Mouse (Mus musculus): ENCODE measurements around the gene Cbl. TPM values are rescaled to one million over a fixed set of nuclear protein-coding genes. Genes with fewer than 3 reads are reported as not detected.

Gene Cbl
- polyA plus RNA-seq, 1 experiment from 2014 or later = 19.7 TPM

GRCm38 (mm10) chr9:44178811-44179210 is 55.0 kb downstream of the Cbl start:
- no peak for ATAC-seq (ENCODE audit: low read depth)
- WGBS = 98% methylated on average over 12 of the region's 12 CpGs
- Histone ChIP-seq H3K36me3 (ENCODE audit: control insufficient read depth, insufficient read depth, low read length) (no peaks in the 10 kb centered on the region), H3K4me2 (ENCODE audit: low read depth, low read length) (no peak overlapping the region), H3K4me3 (ENCODE audit: low read depth, low read length) (no peak overlapping the region), H3K27ac (ENCODE audit: low read depth, low read length) (no peak overlapping the region), H3K9ac (replicated peaks; ENCODE audit: low read depth, low read length) (no peak overlapping the region), H3K4me1 (ENCODE audit: control insufficient read depth, insufficient read depth, low read length) (no peaks in the 10 kb centered on the region), H3K9me3 (ENCODE audit: control insufficient read depth, low read length) (no peaks in the 10 kb centered on the region), H3K27me3 (ENCODE audit: control insufficient read depth, insufficient read depth, low read length) (no peaks in the 10 kb centered on the region)

GRCm38 (mm10) chr9:44178389-44178788 is 55.5 kb downstream of the Cbl start:
- Histone ChIP-seq H3K27me3 (ENCODE audit: control insufficient read depth, insufficient read depth, low read length) (no peaks in the 10 kb centered on the region), H3K4me3 (ENCODE audit: low read depth, low read length) (no peak overlapping the region), H3K4me2 (ENCODE audit: low read depth, low read length) (no peak overlapping the region), H3K9me3 (ENCODE audit: control insufficient read depth, low read length) (no peaks in the 10 kb centered on the region), H3K9ac (replicated peaks; ENCODE audit: low read depth, low read length) (no peak overlapping the region), H3K27ac (ENCODE audit: low read depth, low read length) (no peak overlapping the region), H3K4me1 (ENCODE audit: control insufficient read depth, insufficient read depth, low read length) (no peaks in the 10 kb centered on the region), H3K36me3 (ENCODE audit: control insufficient read depth, insufficient read depth, low read length) (no peaks in the 10 kb centered on the region)
- ATAC-seq (ENCODE audit: low read depth) = no peak
- WGBS = 86% methylated on average over 14 of the region's 14 CpGs

- Histone ChIP-seq H3K9ac (replicated peaks; ENCODE audit: low read depth, low read length) (no peak overlapping the region), H3K36me3 (ENCODE audit: control insufficient read depth, insufficient read depth, low read length) (no peaks in the 10 kb centered on the region), H3K4me1 (ENCODE audit: control insufficient read depth, insufficient read depth, low read length) (no peaks in the 10 kb centered on the region), H3K9me3 (ENCODE audit: control insufficient read depth, low read length) (no peaks in the 10 kb centered on the region), H3K27ac (ENCODE audit: low read depth, low read length) (no peak overlapping the region), H3K27me3 (ENCODE audit: control insufficient read depth, insufficient read depth, low read length) (no peaks in the 10 kb centered on the region), H3K4me2 (ENCODE audit: low read depth, low read length) (no peak overlapping the region), H3K4me3 (ENCODE audit: low read depth, low read length) (no peak overlapping the region)
- no peak for ATAC-seq (ENCODE audit: low read depth)
- WGBS = 89% methylated on average over 2 of the region's 2 CpGs
Measured at GRCm38 (mm10) chr9:44177405-44177804, 56.4 kb downstream of the Cbl start.

- Histone ChIP-seq H3K4me3 (ENCODE audit: low read depth, low read length) (no peak overlapping the region), H3K36me3 (ENCODE audit: control insufficient read depth, insufficient read depth, low read length) (peaks cover 12% of the 10 kb centered on the region), H3K9me3 (ENCODE audit: control insufficient read depth, low read length) (no peaks in the 10 kb centered on the region), H3K4me1 (ENCODE audit: control insufficient read depth, insufficient read depth, low read length) (no peaks in the 10 kb centered on the region), H3K9ac (replicated peaks; ENCODE audit: low read depth, low read length) (no peak overlapping the region), H3K4me2 (ENCODE audit: low read depth, low read length) (no peak overlapping the region), H3K27me3 (ENCODE audit: control insufficient read depth, insufficient read depth, low read length) (no peaks in the 10 kb centered on the region), H3K27ac (ENCODE audit: low read depth, low read length) (no peak overlapping the region)
- no peak for ATAC-seq (ENCODE audit: low read depth)
- WGBS = 91% methylated on average over 1 of the region's 1 CpGs
Measured at GRCm38 (mm10) chr9:44175957-44176356, 57.9 kb downstream of the Cbl start.

GRCm38 (mm10) chr9:44175556-44175955 is 58.3 kb downstream of the Cbl start:
- H3K27ac ChIP-seq (ENCODE audit: low read depth, low read length) = no peak overlapping the region
- ATAC-seq (ENCODE audit: low read depth) = no peak
- H3K4me3 ChIP-seq (ENCODE audit: low read depth, low read length) = no peak overlapping the region
- H3K4me2 ChIP-seq (ENCODE audit: low read depth, low read length) = no peak overlapping the region
- peaks cover 12% of the 10 kb centered on the region for H3K36me3 ChIP-seq (ENCODE audit: control insufficient read depth, insufficient read depth, low read length)
- WGBS = 85% methylated on average over 6 of the region's 6 CpGs
- H3K4me1 ChIP-seq (ENCODE audit: control insufficient read depth, insufficient read depth, low read length) = no peaks in the 10 kb centered on the region
- H3K9me3 ChIP-seq (ENCODE audit: control insufficient read depth, low read length) = no peaks in the 10 kb centered on the region
- no peaks in the 10 kb centered on the region for H3K27me3 ChIP-seq (ENCODE audit: control insufficient read depth, insufficient read depth, low read length)
- H3K9ac ChIP-seq (replicated peaks; ENCODE audit: low read depth, low read length) = no peak overlapping the region

GRCm38 (mm10) chr9:44170691-44171151 is 63.1 kb downstream of the Cbl start:
- Histone ChIP-seq H3K36me3 (ENCODE audit: control insufficient read depth, insufficient read depth, low read length) (peaks cover 27% of the 10 kb centered on the region), H3K4me1 (ENCODE audit: control insufficient read depth, insufficient read depth, low read length) (no peaks in the 10 kb centered on the region), H3K9ac (replicated peaks; ENCODE audit: low read depth, low read length) (no peak overlapping the region), H3K4me3 (ENCODE audit: low read depth, low read length) (no peak overlapping the region), H3K4me2 (ENCODE audit: low read depth, low read length) (no peak overlapping the region), H3K27ac (ENCODE audit: low read depth, low read length) (no peak overlapping the region), H3K9me3 (ENCODE audit: control insufficient read depth, low read length) (no peaks in the 10 kb centered on the region), H3K27me3 (ENCODE audit: control insufficient read depth, insufficient read depth, low read length) (no peaks in the 10 kb centered on the region)
- ATAC-seq (ENCODE audit: low read depth) = no peak
- WGBS = 85% methylated on average over 3 of the region's 3 CpGs

GRCm38 (mm10) chr9:44168931-44169330 is 64.9 kb downstream of the Cbl start:
- Histone ChIP-seq H3K4me3 (ENCODE audit: low read depth, low read length) (no peak overlapping the region), H3K36me3 (ENCODE audit: control insufficient read depth, insufficient read depth, low read length) (peaks cover 33% of the 10 kb centered on the region), H3K27ac (ENCODE audit: low read depth, low read length) (no peak overlapping the region), H3K4me2 (ENCODE audit: low read depth, low read length) (no peak overlapping the region), H3K4me1 (ENCODE audit: control insufficient read depth, insufficient read depth, low read length) (no peaks in the 10 kb centered on the region), H3K9ac (replicated peaks; ENCODE audit: low read depth, low read length) (no peak overlapping the region), H3K27me3 (ENCODE audit: control insufficient read depth, insufficient read depth, low read length) (no peaks in the 10 kb centered on the region), H3K9me3 (ENCODE audit: control insufficient read depth, low read length) (no peaks in the 10 kb centered on the region)
- WGBS = 93% methylated on average over 5 of the region's 5 CpGs
- ATAC-seq (ENCODE audit: low read depth) = no peak

GRCm38 (mm10) chr9:44159886-44160285 is 74.0 kb downstream of the Cbl start:
- Histone ChIP-seq H3K36me3 (ENCODE audit: control insufficient read depth, insufficient read depth, low read length) (peaks cover 53% of the 10 kb centered on the region), H3K9ac (replicated peaks; ENCODE audit: low read depth, low read length) (no peak overlapping the region), H3K4me2 (ENCODE audit: low read depth, low read length) (no peak overlapping the region), H3K27ac (ENCODE audit: low read depth, low read length) (no peak overlapping the region), H3K4me1 (ENCODE audit: control insufficient read depth, insufficient read depth, low read length) (no peaks in the 10 kb centered on the region), H3K9me3 (ENCODE audit: control insufficient read depth, low read length) (no peaks in the 10 kb centered on the region), H3K27me3 (ENCODE audit: control insufficient read depth, insufficient read depth, low read length) (no peaks in the 10 kb centered on the region), H3K4me3 (ENCODE audit: low read depth, low read length) (no peak overlapping the region)
- 92% methylated on average over 3 of the region's 3 CpGs for WGBS
- ATAC-seq (ENCODE audit: low read depth) = no peak

- no peaks in the 10 kb centered on the region for H3K4me1 ChIP-seq (ENCODE audit: control insufficient read depth, insufficient read depth, low read length)
- no peak overlapping the region for H3K27ac ChIP-seq (ENCODE audit: low read depth, low read length)
- no peak overlapping the region for H3K4me2 ChIP-seq (ENCODE audit: low read depth, low read length)
- 80% methylated on average over 3 of the region's 3 CpGs for WGBS
- H3K9me3 ChIP-seq (ENCODE audit: control insufficient read depth, low read length) = no peaks in the 10 kb centered on the region
- no peaks in the 10 kb centered on the region for H3K27me3 ChIP-seq (ENCODE audit: control insufficient read depth, insufficient read depth, low read length)
- no peak overlapping the region for H3K4me3 ChIP-seq (ENCODE audit: low read depth, low read length)
- no peak for ATAC-seq (ENCODE audit: low read depth)
- peaks cover 23% of the 10 kb centered on the region for H3K36me3 ChIP-seq (ENCODE audit: control insufficient read depth, insufficient read depth, low read length)
- no peak overlapping the region for H3K9ac ChIP-seq (replicated peaks; ENCODE audit: low read depth, low read length)
Measured at GRCm38 (mm10) chr9:44147290-44147689, 86.6 kb downstream of the Cbl start.

- Histone ChIP-seq H3K9me3 (ENCODE audit: control insufficient read depth, low read length) (no peaks in the 10 kb centered on the region), H3K36me3 (ENCODE audit: control insufficient read depth, insufficient read depth, low read length) (peaks cover 18% of the 10 kb centered on the region; the same call in 1 of the 2 replicates), H3K4me1 (ENCODE audit: control insufficient read depth, insufficient read depth, low read length) (no peaks in the 10 kb centered on the region), H3K27ac (ENCODE audit: low read depth, low read length) (no peak overlapping the region), H3K9ac (replicated peaks; ENCODE audit: low read depth, low read length) (no peak overlapping the region), H3K4me3 (ENCODE audit: low read depth, low read length) (no peak overlapping the region), H3K27me3 (ENCODE audit: control insufficient read depth, insufficient read depth, low read length) (no peaks in the 10 kb centered on the region), H3K4me2 (ENCODE audit: low read depth, low read length) (no peak overlapping the region)
- ATAC-seq (ENCODE audit: low read depth) = no peak
Measured at GRCm38 (mm10) chr9:44144718-44145060, 89.2 kb downstream of the Cbl start.
